ENCODE assay signal across 18 mouse cellular contexts in the genomic region with DNA sequence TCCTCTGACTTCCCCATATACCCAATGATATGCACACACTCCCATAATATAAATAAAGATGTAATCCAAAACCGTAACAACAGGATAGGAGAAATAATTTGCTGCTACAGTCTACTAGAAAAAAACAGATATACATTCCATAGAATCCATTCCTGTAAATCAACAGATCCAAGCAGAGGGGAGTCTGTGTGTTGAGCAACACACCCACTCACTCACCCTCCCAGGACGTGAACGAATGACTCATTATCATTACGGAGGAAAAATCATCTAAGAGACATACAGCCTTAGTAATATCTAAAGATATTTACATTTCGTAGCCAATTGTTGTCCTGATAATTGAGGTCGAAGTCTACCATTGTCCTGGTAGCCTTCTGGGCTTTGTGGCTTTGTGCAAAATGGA.
"Had no signal": no experiment of that assay in that cellular context is flagged by ENCODE, and none has a peak within 500 bp of the region (broad histone marks: within the 10 kb centered on the region; RNA-seq: fewer than 3 reads in every experiment).

No protein-coding gene starts in this region.

- H3K36me3 ChIP-seq: midbrain, embryonic 10.5 days; midbrain, embryonic 12.5 days; neural tube, embryonic 13.5 days; neural tube, embryonic 15.5 days had no signal

- H3K9me3 ChIP-seq: midbrain, embryonic 10.5 days; midbrain, embryonic 12.5 days; neural tube, embryonic 13.5 days; neural tube, embryonic 15.5 days had no signal

- H3K4me3 ChIP-seq: midbrain, embryonic 10.5 days; midbrain, embryonic 12.5 days; neural tube, embryonic 13.5 days; neural tube, embryonic 15.5 days had no signal

- H3K4me2 ChIP-seq: lung, embryonic 14.5 days; midbrain, embryonic 12.5 days; neural tube, embryonic 13.5 days; neural tube, embryonic 15.5 days had no signal

- ATAC-seq: midbrain, embryonic 16.5 days had no signal

- H3K4me1 ChIP-seq: midbrain, embryonic 12.5 days; neural tube, embryonic 15.5 days had no signal

- H3K27ac ChIP-seq: midbrain, embryonic 10.5 days; midbrain, embryonic 12.5 days; neural tube, embryonic 13.5 days; neural tube, embryonic 15.5 days had no signal

- H3K27me3 ChIP-seq: midbrain, embryonic 12.5 days; neural tube, embryonic 13.5 days; neural tube, embryonic 15.5 days had no signal

- H3K9ac ChIP-seq: lung, embryonic 14.5 days; midbrain, embryonic 12.5 days; neural tube, embryonic 13.5 days; neural tube, embryonic 15.5 days had no signal

- DNase-seq: lung, adult 18-20 months; lung, embryonic 14.5 days; lung, postnatal 14 days; lung, postnatal 4 days; midbrain, embryonic 14.5 days; retina, postnatal 1 day; right cerebral cortex, adult 18-20 months; right cerebral cortex, postnatal 25 days; right cerebral cortex, postnatal 4 days; spleen, adult 18-20 months; thymus, adult 18-20 months; thymus, postnatal 14 days; thymus, postnatal 36 days had no signal
